Mouse (Mus musculus) heart, postnatal 14 days (tissue): ENCODE data around the gene Cd300lg. TPM values are rescaled to one million over a fixed set of nuclear protein-coding genes. Genes with fewer than 3 reads are reported as not detected.

ENCODE experiments used
- DNase-seq, 2 experiments: peaks; one replicate each; pipeline ENCODE4 v3.0.0; 2021 to 2022
- intact Hi-C: fragments of 180-260 bp; cut with DNase I; formaldehyde crosslinking; loops from one replicate; pipeline ENCODE4 v1.15.1; 2025
- total RNA-seq, 2 experiments: library from RNA; stranded (reverse); gene quantifications; 2 replicates each; pipeline ENCODE4 v1.2.3; 2021

Cd300lg gene
- total RNA-seq, 2 experiments from 2014 or later = 61.8 to 69.1 TPM

GRCm38 (mm10) chr11:102024875-102025274 is 16.4 kb upstream of the Cd300lg start:
- intact Hi-C loops = no loop called here
- no peak for DNase-seq

- intact Hi-C loops = no loop called here
- no peak for DNase-seq
These were observed 16.0 kb upstream of the Cd300lg start for GRCm38 (mm10) chr11:102025354-102025753.

GRCm38 (mm10) chr11:102025991-102026660 is 15.2 kb upstream of the Cd300lg start:
- intact Hi-C loops = loop anchor here (2.0 kb wide), 1 partner anchor 15 kb away; no protein-coding TSS in a partner anchor
- DNase-seq = no peak

GRCm38 (mm10) chr11:102026694-102027360 is 14.5 kb upstream of the Cd300lg start:
- intact Hi-C loops = loop anchor here (2.0 kb wide), 1 partner anchor 16 kb away; no protein-coding TSS in a partner anchor

GRCm38 (mm10) chr11:102027361-102028017 is 13.8 kb upstream of the Cd300lg start:
- intact Hi-C loops = loop anchor here (2.0 kb wide), 1 partner anchor 17 kb away; no protein-coding TSS in a partner anchor
- DNase-seq = no peak

More at GRCm38 (mm10) chr11:102026694-102027360, 14.5 kb upstream of the Cd300lg start:
- peak; percentile 67 to 81 for DNase-seq

- intact Hi-C loops = no loop called here
- no peak for DNase-seq
These were observed 13.1 kb upstream of the Cd300lg start, which contains the start of gene Mpp3 for GRCm38 (mm10) chr11:102028087-102028816. Gene Mpp3 (minus strand): TSS chr11:102028461.

- intact Hi-C loops = no loop called here
- DNase-seq = no peak
These were observed 12.0 kb upstream of the Cd300lg start for GRCm38 (mm10) chr11:102029304-102029703.

GRCm38 (mm10) chr11:102029966-102030365 is 11.3 kb upstream of the Cd300lg start:
- intact Hi-C loops = loop anchor here (10.0 kb wide), 1 partner anchor 115 kb away; no protein-coding TSS in a partner anchor
- no peak for DNase-seq

- no peak for DNase-seq
- intact Hi-C loops = loop anchor here (10.0 kb wide), 1 partner anchor 116 kb away; no protein-coding TSS in a partner anchor
These were observed 10.2 kb upstream of the Cd300lg start for GRCm38 (mm10) chr11:102031149-102031548.

GRCm38 (mm10) chr11:102033055-102033591 is 8.2 kb upstream of the Cd300lg start:
- DNase-seq = no peak
- intact Hi-C loops = loop anchor here (10.0 kb wide), 1 partner anchor 118 kb away; no protein-coding TSS in a partner anchor

- DNase-seq = no peak
- intact Hi-C loops = loop anchor here (10.0 kb wide), 1 partner anchor 120 kb away; no protein-coding TSS in a partner anchor
These were observed 6.4 kb upstream of the Cd300lg start for GRCm38 (mm10) chr11:102034887-102035286.

- intact Hi-C loops = loop anchor here (10.0 kb wide), 1 partner anchor 121 kb away; no protein-coding TSS in a partner anchor
- DNase-seq = no peak
These were observed 5.8 kb upstream of the Cd300lg start for GRCm38 (mm10) chr11:102035456-102035960.

GRCm38 (mm10) chr11:102036336-102036735 is 5.0 kb upstream of the Cd300lg start:
- intact Hi-C loops = loop anchor here (10.0 kb wide), 1 partner anchor 122 kb away; no protein-coding TSS in a partner anchor
- no peak for DNase-seq

- DNase-seq = no peak
- intact Hi-C loops = loop anchor here (10.0 kb wide), 1 partner anchor 123 kb away; no protein-coding TSS in a partner anchor
These were observed 3.5 kb upstream of the Cd300lg start for GRCm38 (mm10) chr11:102037789-102038188.

- no peak for DNase-seq
- intact Hi-C loops = loop anchor here (1.0 to 10.0 kb wide), 2 partner anchors 53 to 125 kb away; no protein-coding TSS in a partner anchor
These were observed 1.7 kb upstream of the Cd300lg start for GRCm38 (mm10) chr11:102039487-102040137.

GRCm38 (mm10) chr11:102040138-102040524 is 1.2 kb upstream of the Cd300lg start:
- intact Hi-C loops = no loop called here

GRCm38 (mm10) chr11:102040646-102041045 is 663 bp upstream of the Cd300lg start:
- DNase-seq = no peak
- intact Hi-C loops = no loop called here

More at GRCm38 (mm10) chr11:102040138-102040524, 1.2 kb upstream of the Cd300lg start:
- peak; percentile 92 to 96 for DNase-seq

- intact Hi-C loops = no loop called here
- DNase-seq = no peak
These were observed 1.7 kb downstream of the Cd300lg start for GRCm38 (mm10) chr11:102042971-102043370.

- no peak for DNase-seq
- intact Hi-C loops = no loop called here
These were observed 2.1 kb downstream of the Cd300lg start for GRCm38 (mm10) chr11:102043381-102043780.
